Mouse (Mus musculus) olfactory bulb, adult 2 months (tissue): ENCODE measurements at regions not wholly inside any gene's neighbourhood (a gene's known extent, or its start where the extent isn't known, plus 50 kb on each side); places are given as distances from the start of the nearest gene placed in this dataset.

Experiments
- H3K27ac ChIP-seq: fragments of 200-500 bp; 2 replicates; pipeline ENCODE4 v1.5.1; 2012; ENCODE audit warnings: low read depth, low read length; ENCODE audit not compliant: insufficient read depth
- H3K4me1 ChIP-seq: fragments of 200-500 bp; 2 replicates; pipeline ENCODE4 v1.6.1; 2012; ENCODE audit warnings: low read length; ENCODE audit not compliant: control insufficient read depth, insufficient read depth
- H3K4me3 ChIP-seq: fragments of 200-500 bp; 2 replicates; pipeline ENCODE4 v1.5.1; 2012; ENCODE audit warnings: mild to moderate bottlenecking, low read depth, low read length, moderate library complexity; ENCODE audit not compliant: insufficient read depth
- CTCF ChIP-seq: fragments of 200-500 bp; IDR thresholded peaks from 2 replicates; pipeline ENCODE4 v1.5.1; 2012; ENCODE audit warnings: low read depth, mild to moderate bottlenecking, low read length, moderate library complexity; ENCODE audit not compliant: insufficient read depth
- POLR2A ChIP-seq: fragments of 200-500 bp; IDR thresholded peaks from 2 replicates; pipeline ENCODE4 v1.6.1; 2012; ENCODE audit warnings: mild to moderate bottlenecking, low read depth, low read length, moderate library complexity; ENCODE audit not compliant: insufficient read depth
- WGBS: fragments of 180-500 bp; shearing (Covaris S2); methylation state at CpG from one replicate; pipeline ENCODE4 v1.1.7; 2018; 5-methylcytosine and 5-hydroxymethylcytosine counted together

GRCm38 (mm10) chr4:56652819-56653218 lies 87.1 kb upstream of the Gm26657 start:
- WGBS = 77% methylated on average over 5 of the region's 5 CpGs
- TF ChIP-seq CTCF (no peak), POLR2A (no peak)
- peaks cover 3% of the 10 kb centered on the region; the same call in 1 of the 2 replicates for H3K4me1 ChIP-seq
- no peak overlapping the region for H3K27ac ChIP-seq
- no peak overlapping the region for H3K4me3 ChIP-seq

- Histone ChIP-seq H3K4me1 (peaks cover 3% of the 10 kb centered on the region; the same call in 1 of the 2 replicates), H3K27ac (no peak overlapping the region), H3K4me3 (no peak overlapping the region)
- TF ChIP-seq POLR2A (no peak), CTCF (no peak)
- WGBS = 90% methylated on average over 1 of the region's 1 CpGs
Observed at GRCm38 (mm10) chr4:56649731-56650130, 90.1 kb upstream of the Gm26657 start.

GRCm38 (mm10) chr4:56643999-56644962 lies 95.6 kb upstream of the Gm26657 start:
- TF ChIP-seq POLR2A (no peak), CTCF (no peak)
- 29% methylated on average over 20 of the region's 20 CpGs for WGBS

GRCm38 (mm10) chr4:56643491-56643890 lies 96.4 kb upstream of the Gm26657 start:
- WGBS = 34% methylated on average over 1 of the region's 1 CpGs
- Histone ChIP-seq H3K27ac (no peak overlapping the region), H3K4me3 (no peak overlapping the region), H3K4me1 (peaks cover 2% of the 10 kb centered on the region; the same call in 1 of the 2 replicates)
- no peak for TF ChIP-seq CTCF

More at GRCm38 (mm10) chr4:56643999-56644962, 95.6 kb upstream of the Gm26657 start:
- H3K4me3 ChIP-seq = no peak overlapping the region
- H3K27ac ChIP-seq = no peak overlapping the region
- no peaks in the 10 kb centered on the region; the same call in 1 of the 2 replicates for H3K4me1 ChIP-seq

GRCm38 (mm10) chr4:56639709-56640108 lies 100.2 kb upstream of the Gm26657 start:
- H3K4me1 ChIP-seq = peaks cover 2% of the 10 kb centered on the region; the same call in 1 of the 2 replicates
- no peak overlapping the region for H3K4me3 ChIP-seq
- no peak for TF ChIP-seq POLR2A
- TF ChIP-seq CTCF = no peak
- WGBS = 73% methylated on average over 4 of the region's 4 CpGs
- H3K27ac ChIP-seq = no peak overlapping the region

- Histone ChIP-seq H3K4me3 (no peak overlapping the region), H3K27ac (no peak overlapping the region), H3K4me1 (peaks cover 2% of the 10 kb centered on the region; the same call in 1 of the 2 replicates)
- no peak for TF ChIP-seq POLR2A
- TF ChIP-seq CTCF = no peak
- WGBS = 65% methylated on average over 14 of the region's 14 CpGs
Observed at GRCm38 (mm10) chr4:56638704-56639478, 101.0 kb upstream of the Gm26657 start.

GRCm38 (mm10) chr4:56636265-56636664 lies 103.6 kb upstream of the Gm26657 start:
- H3K4me1 ChIP-seq = peaks cover 2% of the 10 kb centered on the region; the same call in 1 of the 2 replicates
- H3K27ac ChIP-seq = no peak overlapping the region
- WGBS = 66% methylated on average over 1 of the region's 1 CpGs
- H3K4me3 ChIP-seq = no peak overlapping the region
- no peak for TF ChIP-seq POLR2A
- TF ChIP-seq CTCF = no peak

- Histone ChIP-seq H3K4me3 (no peak overlapping the region), H3K4me1 (no peaks in the 10 kb centered on the region), H3K27ac (no peak overlapping the region)
- WGBS = 48% methylated on average over 4 of the region's 4 CpGs
- no peak for TF ChIP-seq CTCF
- TF ChIP-seq POLR2A = no peak
Observed at GRCm38 (mm10) chr4:56633528-56633927, 106.3 kb upstream of the Gm26657 start.

GRCm38 (mm10) chr4:56630251-56630650 lies 109.6 kb upstream of the Gm26657 start:
- no peak for TF ChIP-seq CTCF
- no peak for TF ChIP-seq POLR2A
- no peak overlapping the region for H3K27ac ChIP-seq
- no peaks in the 10 kb centered on the region for H3K4me1 ChIP-seq
- no peak overlapping the region for H3K4me3 ChIP-seq
- WGBS = 40% methylated on average over 6 of the region's 6 CpGs
